Mouse (Mus musculus) layer of hippocampus, postnatal 14 days (tissue): ENCODE data around the gene Rhbdl1. TPM values are rescaled to one million over a fixed set of nuclear protein-coding genes. Genes with fewer than 3 reads are reported as not detected.

Source experiments
- DNase-seq, 2 experiments: peaks; one replicate each; pipeline ENCODE4 v3.0.0; 2021 to 2022; ENCODE audit warnings: low spot score in 2 of 2, mixed read lengths in 1 of 2
- long read RNA-seq, 2 experiments: library from polyadenylated mRNA; stranded (forward); transcript quantifications; one replicate each; pipeline ENCODE4 v2.0.0; 2021
- total RNA-seq, 2 experiments: library from RNA; stranded (reverse); gene quantifications; 2 replicates each; pipeline ENCODE4 v1.2.3; 2021

The Rhbdl1 gene
- total RNA-seq = 10 to 100 TPM; 84.4 to 97.5 TPM
- long read RNA-seq, experiment 1, transcript Rhbdl1-201 (8 exons, 1,711 nt) = major isoform, 60 of 85 reads
- long read RNA-seq, experiment 1, partial matches to known transcripts = 23 of 85 reads
- long read RNA-seq, experiment 1, other reads (novel, unspliced or antisense) = 0 of 85 reads
- long read RNA-seq, experiment 2, transcript Rhbdl1-201 (8 exons, 1,711 nt) = major isoform, 55 of 106 reads
- long read RNA-seq, experiment 2, partial matches to known transcripts = 49 of 106 reads
- long read RNA-seq, experiment 2, other reads (novel, unspliced or antisense) = 0 of 106 reads

DNA sequence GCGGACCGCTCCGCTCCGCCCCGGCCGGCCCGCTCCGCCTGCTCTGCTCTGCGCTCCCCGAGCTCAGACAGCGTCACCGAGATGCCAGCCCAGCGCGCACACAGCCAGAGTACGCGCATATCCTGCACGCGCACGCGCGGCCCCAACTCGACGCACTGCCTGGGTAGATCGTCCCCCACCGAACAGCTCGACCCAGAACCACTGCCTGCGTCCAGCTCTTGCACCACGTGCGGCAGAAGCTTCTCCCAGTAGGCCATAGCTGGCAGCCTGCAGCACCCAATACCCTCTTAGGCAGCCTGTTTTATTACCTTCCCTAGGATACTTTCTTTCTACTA, at the start of gene Rhbdl1:
Gene Rhbdl1, minus strand, starts transcription at position 220 of the 335 bp plus-strand sequence.
- DNase-seq = peak; percentile 83 to 87

DNA sequence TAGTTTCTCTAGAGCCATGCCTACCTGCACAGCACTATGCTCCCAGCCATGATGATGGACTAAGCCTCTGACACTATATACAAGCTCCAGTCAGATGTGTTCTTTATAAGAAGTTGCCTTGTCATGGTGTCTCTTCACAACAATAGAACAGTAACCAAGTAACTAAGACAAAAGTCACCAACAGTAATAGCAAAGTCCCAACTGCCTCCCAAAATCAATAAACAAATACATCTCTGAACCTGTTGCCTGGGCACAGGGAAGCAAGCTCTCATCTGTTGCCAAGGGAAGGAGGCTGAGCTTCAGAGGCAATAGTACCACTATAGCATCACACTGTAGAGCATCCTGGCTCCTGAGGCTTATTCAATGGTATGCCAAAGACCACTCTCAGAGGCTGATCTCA, 49.7 kb upstream of the Rhbdl1 start:
- no peak for DNase-seq

DNA sequence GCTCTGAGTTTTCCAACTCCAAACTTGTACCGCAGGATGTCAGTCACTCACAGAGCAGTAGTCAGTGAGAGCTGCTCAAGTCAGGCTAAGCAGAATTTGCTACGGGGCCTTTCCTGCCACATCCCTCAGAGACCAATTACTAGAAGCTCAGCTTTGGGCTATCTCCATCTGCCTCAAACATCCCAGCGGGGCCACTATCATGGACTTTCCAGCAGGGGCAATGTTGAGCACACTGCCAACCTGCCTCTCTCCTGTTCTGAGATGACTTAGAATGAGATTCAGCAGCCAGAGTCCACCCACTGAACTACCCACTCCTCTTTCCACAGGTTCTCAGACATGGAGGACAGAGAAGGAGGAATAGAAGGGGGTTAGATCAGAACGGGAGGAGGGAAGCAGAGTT, 48.5 kb upstream of the Rhbdl1 start:
- no peak for DNase-seq

DNA sequence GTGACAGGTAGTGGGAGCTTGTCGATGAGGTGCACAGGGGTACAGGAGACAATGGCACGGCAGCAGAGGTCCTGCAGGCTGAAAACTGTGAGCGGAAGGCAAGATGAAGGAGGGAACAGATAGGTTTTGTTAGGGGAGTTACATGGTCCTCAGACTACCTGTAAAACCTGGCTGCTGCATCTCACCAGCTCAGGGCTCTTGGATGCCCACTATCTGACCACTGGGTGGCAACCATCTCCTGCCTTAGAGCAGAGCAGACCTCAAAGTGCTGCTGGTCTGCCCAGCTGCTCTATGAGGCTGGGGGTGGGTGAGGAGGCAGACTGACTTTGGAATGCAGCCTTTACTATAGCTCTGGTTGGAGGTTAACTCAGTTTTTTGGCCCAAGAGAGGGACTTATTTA, 46.7 kb upstream of the Rhbdl1 start:
- DNase-seq = no peak

DNA sequence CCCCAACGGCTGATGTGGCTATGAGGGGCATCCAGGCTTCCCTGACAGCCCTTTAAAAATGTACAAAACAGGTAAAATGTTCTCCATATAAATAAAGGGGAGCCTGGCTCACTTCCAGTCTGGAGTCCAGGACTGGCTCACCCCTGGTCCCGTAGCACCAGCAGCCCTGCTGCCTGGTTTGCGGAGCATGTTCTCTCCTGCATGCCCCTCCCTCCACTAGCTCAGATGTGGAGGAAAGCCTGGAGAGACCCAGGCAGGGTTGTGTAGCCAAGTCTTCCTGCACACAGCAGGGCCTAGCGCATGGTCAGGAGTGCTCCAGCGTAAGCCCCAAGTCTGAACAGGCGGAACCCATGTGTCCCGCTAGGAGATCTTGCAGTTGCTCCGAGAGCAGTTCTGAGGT, 46.2 kb upstream of the Rhbdl1 start:
- no peak for DNase-seq

DNA sequence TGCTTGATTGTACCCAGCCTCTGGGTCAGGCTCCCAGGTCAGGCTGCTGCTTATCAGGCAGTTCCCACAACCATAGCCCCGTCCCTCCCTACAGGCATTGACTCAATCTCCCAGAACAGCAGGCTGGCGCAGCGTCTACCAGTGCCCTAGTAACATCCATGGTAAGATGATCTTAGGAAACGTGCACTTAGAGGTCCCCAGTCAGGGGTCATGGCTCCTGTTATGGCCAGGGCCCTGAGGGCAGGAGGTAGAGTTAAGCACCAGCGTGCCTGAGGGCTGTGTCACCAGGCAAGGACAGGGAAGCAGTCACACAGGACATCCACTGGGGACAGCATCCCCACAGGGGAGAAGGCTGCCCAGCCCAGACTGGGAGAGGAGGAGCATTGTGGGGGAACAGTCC, 45.2 kb upstream of the Rhbdl1 start:
- no peak for DNase-seq

DNA sequence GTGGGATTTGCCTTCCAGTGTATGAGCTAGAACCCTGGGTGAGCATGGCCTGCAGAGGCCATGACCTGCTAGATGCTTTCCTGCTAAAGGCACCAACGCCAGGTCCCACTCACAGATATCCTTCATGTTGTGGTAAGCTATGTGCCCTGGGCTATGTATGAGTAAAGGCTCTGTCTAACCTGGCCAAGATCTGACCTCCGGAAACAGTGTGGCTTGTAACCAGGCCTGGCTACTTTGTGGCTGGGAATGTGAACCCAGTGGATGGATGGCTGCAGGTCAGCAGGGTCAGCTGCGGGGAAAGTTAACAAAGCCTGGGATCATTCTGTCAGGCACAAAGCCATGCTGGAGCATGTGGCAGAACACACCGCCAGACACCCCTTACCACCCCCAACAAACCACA, 44.6 kb upstream of the Rhbdl1 start:
- DNase-seq = no peak

DNA sequence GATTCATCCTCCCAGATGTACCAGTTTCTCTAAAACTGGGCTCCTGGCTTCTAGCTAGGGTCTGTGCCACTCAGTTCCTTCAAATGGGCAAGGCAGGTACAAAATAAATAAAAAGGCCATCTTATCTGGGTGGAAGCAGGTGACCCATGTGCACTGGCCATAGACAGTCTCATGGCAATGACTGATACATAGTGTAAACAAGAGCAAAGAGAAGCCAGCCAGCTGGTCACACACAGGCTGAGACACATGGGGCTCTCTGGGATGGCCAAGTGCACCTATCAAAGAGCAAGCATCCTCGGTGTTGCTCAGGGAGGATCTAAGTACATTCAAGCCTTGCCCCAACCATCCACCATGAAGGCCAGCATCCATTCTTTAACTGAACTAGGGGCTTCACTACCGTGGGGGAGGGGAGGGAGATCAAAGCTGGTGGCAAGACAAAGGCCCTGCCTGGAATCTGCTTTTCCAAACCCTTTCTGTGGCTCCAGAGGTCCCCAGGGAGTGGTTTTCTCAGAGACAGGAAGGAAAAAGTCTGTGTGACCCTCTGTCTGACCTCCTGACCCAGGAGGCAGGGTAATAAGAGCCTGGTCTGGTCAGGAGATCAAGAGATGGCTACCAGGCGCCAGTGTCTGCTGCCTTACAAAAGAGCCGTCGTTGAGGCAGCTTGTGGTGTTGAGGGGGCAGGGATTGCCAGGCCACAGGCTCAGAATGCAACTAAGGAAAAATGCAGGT, 44.0 kb upstream of the Rhbdl1 start:
- DNase-seq = no peak

DNA sequence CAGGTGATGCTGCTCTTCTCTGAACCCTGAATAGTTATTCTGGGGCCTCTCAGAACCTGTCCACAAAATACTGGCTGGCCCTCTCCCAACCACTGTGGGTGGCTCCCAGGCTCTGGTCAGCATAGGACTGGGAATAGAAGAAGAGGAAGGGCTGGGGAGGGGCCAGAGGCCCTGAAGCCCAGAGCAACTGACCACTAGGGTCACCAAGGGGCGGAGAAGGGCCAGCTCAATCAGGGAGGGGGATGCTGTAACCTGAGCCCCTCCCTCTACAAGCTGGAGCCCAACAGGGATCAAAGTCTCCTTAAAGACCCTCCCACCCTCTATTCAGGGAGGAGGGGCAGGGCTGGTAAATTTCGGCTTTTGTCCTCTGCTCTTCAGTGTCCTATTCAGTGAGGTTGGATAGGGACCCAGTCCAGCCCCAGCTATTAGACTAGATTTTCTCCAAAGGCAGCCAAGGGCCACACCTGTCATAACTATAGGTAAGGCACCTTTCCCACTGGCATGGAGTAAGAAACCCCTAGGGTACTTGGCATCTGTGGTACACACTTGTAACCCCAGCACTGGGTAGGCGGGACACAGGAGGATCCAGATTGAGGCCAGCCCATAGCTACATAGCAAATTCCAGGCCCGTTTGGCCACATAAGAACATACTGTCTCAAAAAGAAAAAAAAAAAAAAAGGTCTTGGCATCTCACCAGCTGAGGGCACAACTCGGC, 43.3 kb upstream of the Rhbdl1 start, which contains the start of gene Wfikkn1:
Gene Wfikkn1, minus strand, starts transcription at position 663 of the 715 bp plus-strand sequence.
- no peak for DNase-seq

DNA sequence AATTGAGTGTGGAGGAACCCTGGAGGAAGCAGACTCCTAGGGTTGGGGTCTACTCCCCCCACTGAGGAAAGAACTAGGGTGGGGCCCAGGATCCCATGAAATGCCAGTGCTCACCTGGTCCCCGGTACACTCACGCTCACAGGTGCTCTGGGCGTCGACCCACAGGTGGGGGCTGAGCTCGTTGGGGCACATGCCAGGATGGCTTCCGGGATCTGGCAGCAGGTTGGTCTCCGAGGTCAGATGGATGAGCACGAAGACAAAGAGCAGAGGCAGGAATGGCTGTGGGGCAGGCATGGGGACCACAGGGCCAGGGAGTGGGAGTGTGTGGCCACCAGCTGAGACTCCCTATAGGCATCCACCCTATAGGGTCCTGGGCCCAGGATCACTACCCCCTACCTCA, 42.7 kb upstream of the Rhbdl1 start:
- no peak for DNase-seq

DNA sequence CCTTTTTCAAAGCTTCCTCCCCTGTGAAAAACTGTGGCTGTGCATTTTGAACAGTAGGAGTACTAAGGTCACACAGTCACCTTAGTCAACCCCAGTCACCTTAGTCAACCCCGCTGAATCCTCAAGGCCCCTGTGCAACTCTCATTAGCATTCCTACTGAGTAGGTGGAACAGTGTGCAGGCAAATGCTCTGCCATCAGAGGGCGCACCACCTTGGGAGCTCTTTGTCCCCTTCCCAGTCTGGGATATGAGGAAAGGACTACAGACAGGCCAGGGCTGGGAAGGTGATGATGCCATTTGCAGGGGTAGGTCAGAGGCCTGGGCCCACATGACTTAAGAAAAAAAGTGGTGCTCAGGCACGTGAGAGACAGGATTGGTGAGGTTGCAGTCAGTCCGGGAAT, 42.2 kb upstream of the Rhbdl1 start:
- DNase-seq = no peak

DNA sequence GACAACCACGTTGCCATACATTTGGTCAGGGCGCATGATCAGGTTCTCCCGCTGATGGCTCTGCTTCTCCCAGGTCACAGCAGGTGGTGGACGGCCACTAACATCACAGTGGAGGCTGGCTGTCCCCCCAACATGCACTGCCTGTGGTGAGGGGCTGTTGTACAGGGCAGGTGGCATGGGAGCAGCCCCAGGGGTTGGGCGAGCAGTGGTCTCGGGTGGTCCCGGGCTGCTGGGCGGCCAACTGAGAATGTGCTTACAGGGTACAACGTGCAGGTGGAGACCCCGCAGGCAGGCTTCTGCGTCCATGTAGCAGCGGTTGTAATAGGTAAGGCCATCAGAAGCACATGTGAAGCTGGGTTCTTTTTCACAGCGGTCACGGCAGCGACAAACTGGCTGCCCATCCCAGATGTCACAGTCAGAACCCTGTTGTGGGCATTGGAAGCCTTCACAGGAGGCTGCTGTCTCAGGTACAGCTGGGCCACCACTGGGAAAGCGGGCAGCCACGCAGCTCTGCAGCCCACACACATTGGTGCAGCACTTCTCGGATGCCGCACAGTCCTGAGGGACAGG, 41.6 kb upstream of the Rhbdl1 start:
- DNase-seq = no peak

DNA sequence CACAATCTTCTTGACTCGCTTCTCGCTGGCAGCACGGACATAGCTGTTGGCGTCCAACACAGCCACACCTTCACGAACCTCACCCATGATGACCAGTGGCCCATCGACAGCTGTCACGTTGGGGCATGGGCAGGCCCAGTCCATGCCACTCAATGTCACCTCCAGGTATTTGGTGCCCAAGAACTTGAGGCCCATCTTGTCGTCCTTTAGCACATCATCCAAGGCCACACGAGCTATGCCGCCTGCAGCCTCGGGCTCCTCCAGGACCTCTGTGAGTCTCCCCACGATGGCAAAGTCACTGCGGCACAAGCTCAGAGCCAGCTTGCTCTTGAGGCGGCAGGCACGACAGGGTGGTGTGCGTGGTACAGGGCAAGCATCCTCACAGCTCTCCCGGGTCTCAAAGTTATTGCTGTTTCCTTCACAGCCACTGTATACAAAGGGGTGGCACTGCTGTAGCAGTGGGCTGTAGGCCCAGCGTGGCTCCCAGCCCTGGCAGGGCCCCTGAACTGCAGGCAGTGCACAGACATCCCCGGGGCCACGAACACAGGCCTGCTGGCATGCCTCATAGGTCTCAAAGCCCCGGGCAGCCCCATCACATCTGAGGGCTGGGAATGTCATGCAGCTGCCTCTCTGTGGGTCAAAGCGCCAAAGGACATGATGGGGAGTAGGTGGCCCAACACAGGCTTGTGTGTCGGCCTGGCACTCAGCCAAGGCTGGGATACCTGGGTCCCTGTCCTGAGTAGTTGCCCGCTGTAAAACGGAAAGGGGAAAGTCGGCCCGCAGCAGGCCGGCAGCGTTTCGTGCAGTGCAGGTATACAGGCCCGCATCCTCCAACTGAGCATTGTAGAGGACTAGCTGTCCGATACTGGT, 40.9 kb upstream of the Rhbdl1 start:
- DNase-seq = no peak

DNA sequence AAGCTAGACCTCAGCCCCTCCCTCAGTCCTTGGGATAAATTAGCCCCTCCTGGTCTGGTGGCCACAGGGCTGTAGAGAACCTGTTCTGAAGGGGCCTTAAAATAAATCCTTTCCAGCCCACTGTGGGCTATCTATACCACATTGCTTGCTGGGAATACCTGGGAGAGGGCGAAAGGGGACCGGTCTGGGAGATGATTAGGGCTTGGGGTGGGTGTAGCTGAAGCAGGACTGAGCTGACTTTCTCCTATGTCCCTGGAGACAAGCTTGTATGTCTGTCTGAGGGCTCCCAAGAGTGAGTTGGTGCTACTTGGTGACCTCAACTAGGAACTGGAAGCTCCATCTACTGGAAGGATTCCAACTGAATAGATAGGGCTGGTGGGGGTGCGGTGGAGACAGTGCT, 39.9 kb upstream of the Rhbdl1 start:
- no peak for DNase-seq

DNA sequence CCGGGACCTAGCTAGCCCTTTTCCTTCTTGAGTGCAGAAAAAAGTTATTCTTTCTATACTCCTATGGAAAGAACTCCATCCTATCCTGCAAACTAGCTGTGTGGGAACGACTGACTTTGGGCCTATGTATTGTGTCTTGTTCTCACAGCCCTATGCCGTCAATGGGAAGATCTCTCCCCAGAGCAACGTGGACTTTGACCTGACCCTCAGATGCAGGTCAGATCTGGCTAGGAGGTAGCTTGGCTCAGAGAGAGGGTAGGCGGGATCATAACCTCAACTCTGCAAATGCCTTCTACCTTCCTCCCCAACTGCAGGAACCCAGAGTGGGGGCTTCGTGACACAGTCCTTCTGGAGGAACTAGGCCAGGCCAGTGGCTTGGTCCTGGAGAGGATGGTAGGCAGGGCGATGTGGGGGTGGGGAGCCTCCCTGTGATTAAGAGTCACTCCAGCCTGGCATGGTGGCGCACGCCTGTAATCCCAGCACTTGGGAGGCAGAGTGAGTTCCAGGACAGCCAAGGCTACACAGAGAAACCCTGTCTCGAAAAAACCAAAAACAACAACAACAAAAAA, 39.3 kb upstream of the Rhbdl1 start:
- no peak for DNase-seq

DNA sequence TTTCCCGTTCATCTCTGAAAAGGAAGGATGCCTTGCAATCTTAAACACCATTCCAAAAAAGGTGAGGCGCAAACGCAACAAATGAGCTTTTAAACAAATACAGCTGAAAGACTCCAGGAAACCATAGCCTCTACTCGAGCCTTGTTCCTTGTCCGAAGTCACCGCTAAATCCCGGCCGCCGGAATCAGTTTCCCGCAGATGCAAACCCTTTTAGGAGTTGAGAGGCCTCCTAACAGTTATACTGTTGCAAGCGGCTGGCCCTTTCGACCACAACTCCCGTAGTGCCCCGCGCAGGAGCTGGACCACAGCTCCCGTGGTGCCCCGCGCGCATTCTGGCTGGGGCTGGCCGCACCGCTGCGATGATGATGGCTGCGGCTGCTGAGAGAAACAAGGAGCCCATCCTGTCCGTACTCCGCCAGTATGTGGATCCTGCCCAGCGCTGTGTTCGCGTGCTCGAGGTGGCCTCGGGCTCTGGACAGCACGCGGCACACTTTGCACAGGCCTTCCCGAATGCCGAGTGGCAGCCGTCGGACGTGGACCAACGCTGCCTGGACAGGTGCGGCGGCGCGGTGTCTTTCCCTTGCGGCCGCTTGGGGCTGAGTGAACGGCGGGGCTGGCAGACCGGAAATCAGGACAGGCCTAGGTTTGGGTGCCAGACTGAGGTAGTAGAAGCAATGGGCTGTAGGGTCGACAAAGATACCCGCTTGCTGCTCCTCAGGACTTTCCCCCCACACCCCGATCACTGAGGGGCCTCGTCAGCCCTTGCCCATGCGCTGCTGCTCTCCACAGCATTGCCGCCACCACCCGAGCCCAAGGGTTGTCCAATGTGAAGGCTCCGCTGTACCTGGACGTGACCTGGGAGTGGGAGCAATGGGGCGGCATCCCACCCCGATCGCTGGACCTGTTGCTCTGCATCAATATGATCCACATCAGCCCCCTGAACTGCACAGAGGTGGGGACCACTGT, 38.4 kb upstream of the Rhbdl1 start:
- peak; percentile 91 to 93 for DNase-seq

DNA sequence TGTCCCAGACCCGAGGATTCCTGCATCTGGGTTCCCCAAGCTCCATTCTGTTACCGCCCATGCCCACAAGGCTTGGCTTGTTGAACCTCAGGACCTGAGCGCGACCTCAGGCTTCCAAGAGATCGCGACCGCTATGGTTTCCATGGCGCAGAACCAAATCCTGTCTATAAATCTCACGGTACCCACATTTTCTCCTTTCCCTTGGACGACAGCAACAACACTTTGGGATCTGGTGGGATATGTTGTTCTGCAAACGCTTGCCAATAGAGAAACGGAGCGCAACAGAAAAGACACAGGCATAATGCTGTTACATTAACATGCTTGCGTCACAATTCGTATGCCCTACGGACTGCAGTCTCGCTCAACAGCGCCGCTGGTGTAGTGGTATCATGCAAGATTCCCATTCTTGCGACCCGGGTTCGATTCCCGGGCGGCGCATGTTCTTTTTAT, 37.7 kb upstream of the Rhbdl1 start, which contains the start of gene Mettl26:
Gene Mettl26, plus strand, starts transcription at position 354 of the 450 bp plus-strand sequence.
- DNase-seq = peak; percentile 98 to 99

DNA sequence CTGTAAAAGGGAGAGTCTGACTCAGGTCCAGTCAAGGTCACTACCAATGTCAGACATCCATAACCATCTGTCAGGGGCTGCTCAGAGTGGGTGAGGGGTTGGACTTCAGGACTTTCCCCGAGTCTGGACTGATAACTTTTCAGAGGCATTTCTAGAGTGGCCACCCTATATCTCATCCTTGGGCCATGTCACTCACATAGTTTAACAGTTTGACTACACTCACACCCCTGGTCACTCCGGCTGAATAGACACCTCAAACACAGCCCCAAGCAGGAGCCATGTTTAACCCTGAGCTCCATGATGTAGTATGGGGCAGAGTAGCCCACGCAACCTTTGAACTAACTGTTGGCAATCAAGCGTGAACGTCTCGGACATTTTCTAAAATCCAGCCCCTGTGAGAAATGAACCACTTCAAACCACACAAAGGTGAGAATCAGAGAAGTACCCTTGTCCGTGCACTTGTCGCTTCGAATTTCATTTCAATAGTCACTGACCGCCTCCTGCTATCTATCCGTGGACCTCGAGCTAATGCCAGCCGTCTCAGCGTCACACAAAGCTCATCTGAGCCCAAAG, 37.1 kb upstream of the Rhbdl1 start:
- DNase-seq = no peak
